Mouse (Mus musculus): ENCODE results near the gene P4hb. TPM values are rescaled to one million over a fixed set of nuclear protein-coding genes. Genes with fewer than 3 reads are reported as not detected.

P4hb gene
- polyA plus RNA-seq, 1 experiment: 342 TPM

GRCm38 (mm10) chr11:120615606-120616203, 42.7 kb upstream of the P4hb start:
- WGBS: 78% methylated on average over 11 of the region's 11 CpGs
- no peak overlapping the region for H3K27ac ChIP-seq (ENCODE audit: insufficient read depth, low read depth, low read length)
- peaks cover 6% of the 10 kb centered on the region; the same call in 1 of the 2 replicates for H3K36me3 ChIP-seq (ENCODE audit: control insufficient read depth, insufficient read depth, low read length)
- H3K4me3 ChIP-seq (ENCODE audit: insufficient read depth, low read depth, low read length): peak overlapping the region; percentile 5; the same call in 1 of the 2 replicates
- TF ChIP-seq POLR2A (IDR thresholded peaks at IDR 0.05; ENCODE audit: low read depth, low read length) (no peak), CTCF (conservative IDR thresholded peaks at IDR 0.05; ENCODE audit: insufficient read depth, insufficient read length, low read depth, low read length) (no peak)
- DNase-seq: no peak
- H3K27me3 ChIP-seq (replicated peaks; ENCODE audit: control insufficient read depth, insufficient read depth, low read length): no peaks in the 10 kb centered on the region
- peaks cover 14% of the 10 kb centered on the region for H3K4me1 ChIP-seq (ENCODE audit: control insufficient read depth, insufficient read depth, low read length)

GRCm38 (mm10) chr11:120615167-120615566, 42.1 kb upstream of the P4hb start:
- Histone ChIP-seq H3K36me3 (ENCODE audit: control insufficient read depth, insufficient read depth, low read length) (peaks cover 6% of the 10 kb centered on the region; the same call in 1 of the 2 replicates), H3K27ac (ENCODE audit: insufficient read depth, low read depth, low read length) (no peak overlapping the region), H3K27me3 (replicated peaks; ENCODE audit: control insufficient read depth, insufficient read depth, low read length) (no peaks in the 10 kb centered on the region), H3K4me3 (ENCODE audit: insufficient read depth, low read depth, low read length) (no peak overlapping the region), H3K4me1 (ENCODE audit: control insufficient read depth, insufficient read depth, low read length) (peaks cover 14% of the 10 kb centered on the region)
- WGBS: 91% methylated on average over 6 of the region's 6 CpGs
- no peak for DNase-seq
- TF ChIP-seq POLR2A (IDR thresholded peaks at IDR 0.05; ENCODE audit: low read depth, low read length): no peak
- TF ChIP-seq CTCF (conservative IDR thresholded peaks at IDR 0.05; ENCODE audit: insufficient read depth, insufficient read length, low read depth, low read length): no peak

GRCm38 (mm10) chr11:120613976-120614375, 40.9 kb upstream of the P4hb start:
- Histone ChIP-seq H3K4me3 (ENCODE audit: insufficient read depth, low read depth, low read length) (no peak overlapping the region), H3K27me3 (replicated peaks; ENCODE audit: control insufficient read depth, insufficient read depth, low read length) (no peaks in the 10 kb centered on the region), H3K36me3 (ENCODE audit: control insufficient read depth, insufficient read depth, low read length) (peaks cover 6% of the 10 kb centered on the region; the same call in 1 of the 2 replicates), H3K27ac (ENCODE audit: insufficient read depth, low read depth, low read length) (no peak overlapping the region), H3K4me1 (ENCODE audit: control insufficient read depth, insufficient read depth, low read length) (peaks cover 15% of the 10 kb centered on the region)
- no peak for DNase-seq
- 81% methylated on average over 8 of the region's 8 CpGs for WGBS
- TF ChIP-seq CTCF (conservative IDR thresholded peaks at IDR 0.05; ENCODE audit: insufficient read depth, insufficient read length, low read depth, low read length) (no peak), POLR2A (IDR thresholded peaks at IDR 0.05; ENCODE audit: low read depth, low read length) (no peak)

GRCm38 (mm10) chr11:120613481-120613972, 40.5 kb upstream of the P4hb start:
- Histone ChIP-seq H3K4me3 (ENCODE audit: insufficient read depth, low read depth, low read length) (no peak overlapping the region), H3K27ac (ENCODE audit: insufficient read depth, low read depth, low read length) (no peak overlapping the region), H3K36me3 (ENCODE audit: control insufficient read depth, insufficient read depth, low read length) (peaks cover 5% of the 10 kb centered on the region; the same call in 1 of the 2 replicates), H3K27me3 (replicated peaks; ENCODE audit: control insufficient read depth, insufficient read depth, low read length) (no peaks in the 10 kb centered on the region), H3K4me1 (ENCODE audit: control insufficient read depth, insufficient read depth, low read length) (peaks cover 19% of the 10 kb centered on the region)
- WGBS: 80% methylated on average over 10 of the region's 10 CpGs
- no peak for TF ChIP-seq POLR2A (IDR thresholded peaks at IDR 0.05; ENCODE audit: low read depth, low read length)
- no peak for TF ChIP-seq CTCF (conservative IDR thresholded peaks at IDR 0.05; ENCODE audit: insufficient read depth, insufficient read length, low read depth, low read length)
- DNase-seq: no peak

- peaks cover 15% of the 10 kb centered on the region for H3K4me1 ChIP-seq (ENCODE audit: control insufficient read depth, insufficient read depth, low read length)
- H3K36me3 ChIP-seq (ENCODE audit: control insufficient read depth, insufficient read depth, low read length): peaks cover 3% of the 10 kb centered on the region; the same call in 1 of the 2 replicates
- H3K4me3 ChIP-seq (ENCODE audit: insufficient read depth, low read depth, low read length): no peak overlapping the region
- TF ChIP-seq CTCF (conservative IDR thresholded peaks at IDR 0.05; ENCODE audit: insufficient read depth, insufficient read length, low read depth, low read length) (peak; percentile 84), POLR2A (IDR thresholded peaks at IDR 0.05; ENCODE audit: low read depth, low read length) (no peak)
- no peaks in the 10 kb centered on the region for H3K27me3 ChIP-seq (replicated peaks; ENCODE audit: control insufficient read depth, insufficient read depth, low read length)
- peak; percentile 79 for DNase-seq
- H3K27ac ChIP-seq (ENCODE audit: insufficient read depth, low read depth, low read length): no peak overlapping the region
- 26% methylated on average over 6 of the region's 6 CpGs for WGBS
Observed at GRCm38 (mm10) chr11:120612763-120613162, 39.7 kb upstream of the P4hb start.

- 80% methylated on average over 9 of the region's 9 CpGs for WGBS
- Histone ChIP-seq H3K4me1 (ENCODE audit: control insufficient read depth, insufficient read depth, low read length) (peaks cover 5% of the 10 kb centered on the region), H3K27me3 (replicated peaks; ENCODE audit: control insufficient read depth, insufficient read depth, low read length) (no peaks in the 10 kb centered on the region), H3K36me3 (ENCODE audit: control insufficient read depth, insufficient read depth, low read length) (peaks cover 3% of the 10 kb centered on the region; the same call in 1 of the 2 replicates), H3K27ac (ENCODE audit: insufficient read depth, low read depth, low read length) (no peak overlapping the region), H3K4me3 (ENCODE audit: insufficient read depth, low read depth, low read length) (no peak overlapping the region)
- TF ChIP-seq POLR2A (IDR thresholded peaks at IDR 0.05; ENCODE audit: low read depth, low read length): no peak
- no peak for TF ChIP-seq CTCF (conservative IDR thresholded peaks at IDR 0.05; ENCODE audit: insufficient read depth, insufficient read length, low read depth, low read length)
- no peak for DNase-seq
Observed at GRCm38 (mm10) chr11:120610477-120611046, 37.5 kb upstream of the P4hb start.

GRCm38 (mm10) chr11:120609250-120609649, 36.2 kb upstream of the P4hb start:
- peak overlapping the region; percentile 61 for H3K27ac ChIP-seq (ENCODE audit: insufficient read depth, low read depth, low read length)
- peak; percentile 73 for DNase-seq
- no peak overlapping the region for H3K4me3 ChIP-seq (ENCODE audit: insufficient read depth, low read depth, low read length)
- 40% methylated on average over 8 of the region's 8 CpGs for WGBS
- peaks cover 3% of the 10 kb centered on the region; the same call in 1 of the 2 replicates for H3K36me3 ChIP-seq (ENCODE audit: control insufficient read depth, insufficient read depth, low read length)
- H3K27me3 ChIP-seq (replicated peaks; ENCODE audit: control insufficient read depth, insufficient read depth, low read length): no peaks in the 10 kb centered on the region
- peaks cover 5% of the 10 kb centered on the region; the same call in 1 of the 2 replicates for H3K4me1 ChIP-seq (ENCODE audit: control insufficient read depth, insufficient read depth, low read length)
- TF ChIP-seq CTCF (conservative IDR thresholded peaks at IDR 0.05; ENCODE audit: insufficient read depth, insufficient read length, low read depth, low read length): peak; percentile 3; the same call in 1 of the 2 replicates
- no peak for TF ChIP-seq POLR2A (IDR thresholded peaks at IDR 0.05; ENCODE audit: low read depth, low read length)

Measured in kidney, adult 2 months (tissue).